Mouse (Mus musculus) ES-Bruce4 (cell line): ENCODE results near the gene Ccser1. TPM values are rescaled to one million over a fixed set of nuclear protein-coding genes. Genes with fewer than 3 reads are reported as not detected.

Experiments used
- H3K27ac ChIP-seq: 2 replicates; pipeline ENCODE4 v1.5.1; 2012; ENCODE audit warnings: low read length, inconsistent platforms; ENCODE audit not compliant: insufficient read depth
- H3K27me3 ChIP-seq: 2 replicates; pipeline ENCODE4 v1.6.1; 2012; ENCODE audit warnings: mild to moderate bottlenecking, low read length, inconsistent platforms; ENCODE audit not compliant: control insufficient read depth, poor library complexity, insufficient read depth, severe bottlenecking
- H3K36me3 ChIP-seq: 2 replicates; pipeline ENCODE4 v1.6.1; 2012; ENCODE audit warnings: inconsistent platforms, mild to moderate bottlenecking, low read length, moderate library complexity; ENCODE audit not compliant: control insufficient read depth, poor library complexity, insufficient read depth, severe bottlenecking
- H3K4me1 ChIP-seq: one replicate; pipeline ENCODE4 v1.8.1; 2011; ENCODE audit warnings: low read length; ENCODE audit not compliant: control insufficient read depth, insufficient read depth
- H3K4me3 ChIP-seq: 2 replicates; pipeline ENCODE4 v1.5.1; 2011; ENCODE audit warnings: low read depth, mild to moderate bottlenecking, low read length
- H3K9ac ChIP-seq: 2 replicates; pipeline ENCODE4 v1.6.1; 2012; ENCODE audit warnings: low read depth, mild to moderate bottlenecking, inconsistent platforms; ENCODE audit not compliant: poor library complexity, severe bottlenecking
- H3K9me3 ChIP-seq: replicated peaks from 2 replicates; pipeline ENCODE4 v1.6.1; 2012; ENCODE audit warnings: mild to moderate bottlenecking, low read length, inconsistent platforms; ENCODE audit not compliant: control insufficient read depth, poor library complexity, insufficient read depth, severe bottlenecking
- CTCF ChIP-seq: IDR thresholded peaks from one replicate; pipeline ENCODE4 v1.8.1; 2011; ENCODE audit warnings: low read depth, low read length
- EP300 ChIP-seq: IDR thresholded peaks from 2 replicates; pipeline ENCODE4 v1.6.1; 2011; ENCODE audit warnings: low read depth, low read length; ENCODE audit not compliant: insufficient read depth
- POLR2A ChIP-seq: IDR thresholded peaks from one replicate; pipeline ENCODE4 v1.8.1; 2011; ENCODE audit warnings: low read length; ENCODE audit not compliant: insufficient read depth
- polyA plus RNA-seq: library from polyadenylated mRNA; stranded (reverse); fragments of >200 nt; gene quantifications from 2 replicates; pipeline ENCODE4 v1.2.4, GENCODE M21; 2011; ENCODE audit warnings: low read depth; ENCODE audit not compliant: missing spikeins, insufficient read depth, insufficient read length

Gene Ccser1
- polyA plus RNA-seq, 1 experiment: 1.1 TPM

DNA sequence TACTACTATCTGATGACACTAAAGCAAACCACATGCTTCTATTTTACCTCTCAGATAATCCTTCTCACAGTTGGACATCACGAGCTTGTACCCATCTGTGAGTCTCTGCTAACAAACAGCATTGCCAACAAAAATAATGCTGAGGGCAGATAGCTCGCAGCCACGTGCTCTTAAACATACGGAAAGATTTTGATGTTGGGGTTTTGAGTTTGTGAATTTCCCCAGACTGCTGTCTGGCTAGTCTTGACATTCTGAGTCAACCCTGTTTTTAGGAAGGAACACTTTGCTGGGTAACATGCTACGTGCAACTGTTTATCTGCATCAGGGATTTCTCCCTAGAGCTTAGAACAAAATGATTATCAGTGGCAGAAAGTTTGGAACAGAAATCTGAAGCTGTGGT is 52.9 kb downstream of the Ccser1 start:
- TF ChIP-seq POLR2A (no peak), CTCF (no peak), EP300 (no peak)
- Histone ChIP-seq H3K27ac (no peak overlapping the region), H3K36me3 (no peaks in the 10 kb centered on the region), H3K4me1 (no peaks in the 10 kb centered on the region), H3K4me3 (no peak overlapping the region), H3K9ac (no peak overlapping the region), H3K9me3 (no peaks in the 10 kb centered on the region), H3K27me3 (no peaks in the 10 kb centered on the region)

DNA sequence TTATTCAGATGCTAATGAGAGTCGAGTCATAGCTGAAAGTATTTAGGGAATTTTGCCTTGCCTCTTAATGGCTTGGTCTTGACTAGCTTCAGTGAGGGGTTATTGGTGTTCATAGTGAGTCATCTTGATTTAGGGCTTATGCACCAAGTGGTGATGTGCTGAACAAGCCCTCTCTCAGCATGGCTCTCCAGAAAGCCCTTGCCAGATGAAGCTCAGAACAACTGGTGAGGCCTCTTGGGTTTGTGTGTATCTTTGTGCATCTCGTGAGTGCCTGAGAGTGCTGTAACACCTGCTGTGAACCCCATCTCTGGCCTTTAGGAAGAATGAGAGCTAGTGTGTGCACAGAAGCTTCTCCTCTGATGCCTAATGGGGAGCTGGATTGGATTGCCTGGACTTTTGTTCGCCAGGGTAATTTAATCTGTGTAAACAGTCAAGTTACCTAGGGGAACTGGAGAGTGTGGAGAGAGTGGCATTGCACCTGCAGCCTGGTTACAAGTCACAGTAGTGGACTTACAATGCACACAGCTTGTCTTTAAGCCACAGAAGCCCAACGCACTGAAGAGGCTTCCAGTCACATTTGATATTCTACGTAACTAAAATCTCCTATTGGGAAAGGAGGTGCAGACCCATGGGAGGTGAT is 53.5 kb downstream of the Ccser1 start:
- H3K27me3 ChIP-seq: no peaks in the 10 kb centered on the region
- no peak overlapping the region for H3K4me3 ChIP-seq
- no peaks in the 10 kb centered on the region for H3K4me1 ChIP-seq
- no peaks in the 10 kb centered on the region for H3K36me3 ChIP-seq
- no peak overlapping the region for H3K27ac ChIP-seq
- no peaks in the 10 kb centered on the region for H3K9me3 ChIP-seq
- H3K9ac ChIP-seq: no peak overlapping the region
- TF ChIP-seq CTCF: no peak

DNA sequence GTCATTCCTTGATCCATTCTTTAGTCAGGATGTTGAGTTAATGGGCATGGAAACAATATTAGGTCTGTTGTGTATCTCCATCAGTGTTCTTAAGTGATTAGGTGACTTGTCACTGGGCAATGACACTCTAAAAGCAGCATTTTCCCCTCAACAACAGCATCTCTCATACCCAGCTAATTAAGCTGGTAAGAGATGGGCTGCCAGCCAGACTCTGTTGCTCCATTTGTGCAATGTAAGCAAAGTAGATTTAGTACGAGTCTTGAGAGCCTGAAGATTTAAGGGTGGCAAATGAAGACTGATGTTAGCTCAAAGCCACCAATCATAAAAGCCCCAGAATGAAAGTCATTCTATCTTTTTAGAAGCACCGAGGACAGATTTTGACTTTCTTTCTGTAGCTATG is 60.5 kb downstream of the Ccser1 start:
- Histone ChIP-seq H3K27ac (no peak overlapping the region), H3K9ac (no peak overlapping the region), H3K9me3 (no peaks in the 10 kb centered on the region), H3K4me1 (no peaks in the 10 kb centered on the region), H3K27me3 (no peaks in the 10 kb centered on the region), H3K36me3 (no peaks in the 10 kb centered on the region), H3K4me3 (no peak overlapping the region)
- TF ChIP-seq POLR2A: no peak
- no peak for TF ChIP-seq CTCF

DNA sequence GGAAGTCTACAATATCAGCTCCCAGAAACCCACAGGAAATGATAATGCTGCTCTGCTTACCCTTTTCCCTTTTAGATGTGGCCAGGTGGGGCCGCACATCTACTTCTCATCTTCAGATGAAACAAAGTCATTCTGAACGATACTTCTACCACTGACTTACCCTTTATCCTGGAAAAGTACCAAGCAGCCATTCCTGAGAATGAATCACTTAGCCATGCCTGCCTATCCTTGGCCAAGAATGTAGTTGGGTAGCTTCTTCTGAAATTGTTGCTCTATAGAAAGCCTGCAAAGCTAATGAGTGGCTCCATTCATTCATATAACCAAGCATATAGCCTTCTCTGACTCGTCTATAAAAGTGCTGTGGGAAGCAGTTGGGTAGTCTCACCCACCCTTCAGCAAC is 62.4 kb downstream of the Ccser1 start:
- Histone ChIP-seq H3K4me3 (no peak overlapping the region), H3K36me3 (no peaks in the 10 kb centered on the region), H3K9me3 (no peaks in the 10 kb centered on the region), H3K9ac (no peak overlapping the region), H3K4me1 (no peaks in the 10 kb centered on the region), H3K27ac (no peak overlapping the region), H3K27me3 (no peaks in the 10 kb centered on the region)
- no peak for TF ChIP-seq POLR2A
- no peak for TF ChIP-seq EP300
- TF ChIP-seq CTCF: no peak

DNA sequence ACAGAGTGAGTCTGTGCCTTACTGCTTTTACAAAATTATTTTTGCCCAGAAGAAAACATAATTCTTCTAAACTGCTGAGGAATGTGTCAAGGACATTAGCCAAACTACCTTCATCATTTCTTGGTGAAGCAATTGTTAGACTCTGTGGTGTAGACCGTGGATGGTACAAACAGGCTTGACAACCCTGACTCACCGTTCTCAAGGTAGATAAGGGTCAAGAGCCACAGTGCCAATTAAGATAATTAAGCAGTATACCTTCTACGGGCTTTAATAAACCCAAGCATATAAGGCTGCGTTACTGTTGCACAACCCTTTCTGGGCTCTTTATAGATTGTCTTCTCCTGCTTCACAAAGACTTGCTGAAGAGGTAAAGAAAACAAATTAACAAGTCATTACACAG is 66.4 kb downstream of the Ccser1 start:
- Histone ChIP-seq H3K9ac (no peak overlapping the region), H3K9me3 (no peaks in the 10 kb centered on the region), H3K27ac (no peak overlapping the region), H3K36me3 (no peaks in the 10 kb centered on the region), H3K4me1 (no peaks in the 10 kb centered on the region), H3K27me3 (no peaks in the 10 kb centered on the region), H3K4me3 (no peak overlapping the region)
- TF ChIP-seq CTCF (no peak), POLR2A (no peak), EP300 (no peak)

DNA sequence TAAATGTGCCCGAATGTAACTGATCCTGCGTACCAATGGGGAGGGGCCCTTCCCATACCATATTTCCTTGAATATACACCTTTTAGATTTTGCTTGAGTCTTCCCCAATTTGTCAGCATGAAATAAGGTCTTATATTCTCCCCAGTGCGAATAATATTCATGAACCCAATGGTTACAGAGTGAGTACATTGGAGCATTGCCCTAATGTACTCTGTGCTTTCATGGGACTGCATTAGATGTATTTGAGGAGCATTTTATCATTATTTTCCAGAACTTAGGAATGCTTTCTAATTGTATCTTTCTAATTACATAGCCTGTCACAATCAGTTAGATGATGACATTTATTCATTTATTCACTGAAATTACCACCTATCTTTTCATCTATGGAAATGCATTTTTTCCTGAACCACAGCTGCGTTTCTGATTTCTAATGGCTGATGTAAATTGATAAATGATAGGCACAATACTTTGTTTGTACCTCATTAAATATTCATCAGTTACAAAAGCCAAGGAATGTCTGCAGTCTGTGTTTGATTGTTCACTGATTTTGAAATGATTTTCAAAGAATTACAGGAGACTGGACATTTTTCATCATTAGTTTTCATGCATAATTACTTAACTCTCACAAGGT is 67.8 kb downstream of the Ccser1 start:
- Histone ChIP-seq H3K4me1 (no peaks in the 10 kb centered on the region), H3K9me3 (no peaks in the 10 kb centered on the region), H3K36me3 (no peaks in the 10 kb centered on the region), H3K27me3 (no peaks in the 10 kb centered on the region), H3K27ac (no peak overlapping the region), H3K9ac (no peak overlapping the region), H3K4me3 (no peak overlapping the region)
- TF ChIP-seq POLR2A: no peak
- TF ChIP-seq CTCF: no peak
- no peak for TF ChIP-seq EP300
